Mouse (Mus musculus): ENCODE measurements around the gene Eef2kmt. TPM values are rescaled to one million over a fixed set of nuclear protein-coding genes. Genes with fewer than 3 reads are reported as not detected.
"Not testable (repeated sequence)": the region's sequence is repeated elsewhere in the genome, so short reads cannot be mapped to it uniquely, and the experiment has no call there.

Eef2kmt gene
- 12.4 and 12.8 TPM in 2 replicates for total RNA-seq (2015)
- total RNA-seq (2017): 9.1 and 10.7 TPM in 2 replicates

DNA sequence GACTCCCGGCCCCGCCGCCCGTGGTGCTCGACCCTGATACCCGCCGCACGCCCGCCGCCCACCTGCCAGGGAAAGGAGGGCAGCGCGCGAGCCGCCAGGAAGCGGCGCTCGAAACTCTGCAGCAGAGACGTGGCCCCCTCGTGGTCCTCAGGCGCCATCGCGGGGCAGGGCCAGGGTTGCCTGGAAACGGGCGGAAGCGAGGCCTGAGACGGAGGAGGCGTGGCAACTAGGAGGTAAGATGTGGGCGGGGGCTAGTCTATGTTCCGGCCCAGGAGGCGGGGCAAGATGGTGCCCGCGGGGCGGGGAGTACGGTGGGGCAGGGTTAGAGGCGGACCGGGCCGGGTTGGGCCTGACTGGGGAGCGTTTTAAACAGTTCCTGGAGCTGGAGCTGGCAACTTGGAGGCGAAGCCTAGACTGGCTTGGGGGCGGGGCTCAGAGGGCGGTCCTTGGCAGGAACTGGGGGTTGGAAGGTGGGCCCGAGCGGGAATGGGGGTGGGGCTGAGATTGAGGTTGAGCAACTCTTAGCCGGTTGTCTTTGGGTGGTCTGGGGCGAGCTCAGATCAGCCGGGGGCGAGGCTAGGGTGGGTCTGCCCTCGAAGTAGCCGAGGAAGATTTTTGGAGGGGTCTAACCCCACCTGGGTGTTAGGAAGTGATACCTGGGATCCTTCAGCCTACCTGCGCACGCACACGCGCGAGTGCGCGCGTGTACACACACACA lies at the start of gene Eef2kmt:
Gene Eef2kmt (minus strand): TSS at position 205 of the 718 bp plus-strand sequence.
- peak; percentile 94 for ATAC-seq (ENCODE audit: poor library complexity, severe bottlenecking)

DNA sequence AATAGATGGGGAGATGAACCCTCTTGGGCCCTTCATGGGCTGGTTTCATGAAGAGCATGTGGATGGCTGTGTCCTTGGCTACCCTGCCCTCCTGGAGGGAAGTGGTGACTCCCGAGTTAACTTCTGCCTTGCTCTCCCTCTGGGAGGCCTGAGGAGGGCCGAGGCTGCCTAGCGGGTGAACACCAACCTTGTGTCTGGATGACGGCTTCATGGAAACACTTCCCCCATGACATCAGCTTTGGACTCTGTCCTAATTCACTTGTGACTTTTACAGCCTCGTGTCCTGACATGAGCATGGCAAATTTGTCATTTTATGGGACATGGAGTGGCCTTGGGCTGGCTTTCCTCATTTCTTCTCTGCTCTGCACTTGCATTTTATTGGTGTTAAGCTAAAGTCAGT lies 39.5 kb upstream of the Eef2kmt start:
- no peak for ATAC-seq (ENCODE audit: poor library complexity, severe bottlenecking)

DNA sequence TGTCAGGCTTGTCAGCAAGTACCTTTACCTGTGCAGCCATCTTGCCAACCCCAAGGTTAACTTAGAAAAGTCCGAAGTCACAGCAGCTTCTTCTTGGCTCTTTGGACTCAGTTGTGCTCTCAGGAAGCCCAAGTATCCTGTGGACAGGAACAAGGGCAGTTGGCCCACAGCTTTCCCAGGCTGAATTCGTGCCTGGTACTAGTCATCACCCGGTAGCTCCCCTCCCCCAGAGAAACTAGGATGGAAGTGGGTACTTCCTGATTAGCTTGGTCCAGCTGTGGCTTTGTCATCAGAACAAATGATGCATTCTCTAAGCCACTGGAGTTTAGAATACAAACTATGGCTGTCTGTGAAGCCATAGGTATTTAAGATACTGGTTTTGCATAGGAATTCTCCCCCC lies 29.6 kb upstream of the Eef2kmt start:
- no peak for ATAC-seq (ENCODE audit: poor library complexity, severe bottlenecking)

DNA sequence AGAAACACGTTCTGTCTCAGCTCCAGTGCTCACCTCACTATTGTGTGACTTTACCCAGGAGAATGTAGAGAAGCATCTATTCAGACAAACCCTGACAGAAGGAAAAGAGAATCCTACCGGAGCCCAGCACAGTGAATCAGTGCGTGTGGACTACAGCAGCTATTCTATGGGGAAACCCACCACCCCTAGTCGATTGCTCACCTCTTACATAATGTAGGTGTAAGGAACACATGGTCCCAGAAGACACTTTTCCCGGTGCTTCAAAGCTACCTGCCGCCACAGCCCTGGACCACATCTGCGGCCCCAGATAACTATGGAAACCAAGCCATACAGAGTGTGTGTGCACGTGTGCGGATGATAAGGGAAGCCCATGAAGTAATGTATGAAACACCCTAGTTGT lies 26.9 kb upstream of the Eef2kmt start:
- ATAC-seq (ENCODE audit: poor library complexity, severe bottlenecking): no peak

DNA sequence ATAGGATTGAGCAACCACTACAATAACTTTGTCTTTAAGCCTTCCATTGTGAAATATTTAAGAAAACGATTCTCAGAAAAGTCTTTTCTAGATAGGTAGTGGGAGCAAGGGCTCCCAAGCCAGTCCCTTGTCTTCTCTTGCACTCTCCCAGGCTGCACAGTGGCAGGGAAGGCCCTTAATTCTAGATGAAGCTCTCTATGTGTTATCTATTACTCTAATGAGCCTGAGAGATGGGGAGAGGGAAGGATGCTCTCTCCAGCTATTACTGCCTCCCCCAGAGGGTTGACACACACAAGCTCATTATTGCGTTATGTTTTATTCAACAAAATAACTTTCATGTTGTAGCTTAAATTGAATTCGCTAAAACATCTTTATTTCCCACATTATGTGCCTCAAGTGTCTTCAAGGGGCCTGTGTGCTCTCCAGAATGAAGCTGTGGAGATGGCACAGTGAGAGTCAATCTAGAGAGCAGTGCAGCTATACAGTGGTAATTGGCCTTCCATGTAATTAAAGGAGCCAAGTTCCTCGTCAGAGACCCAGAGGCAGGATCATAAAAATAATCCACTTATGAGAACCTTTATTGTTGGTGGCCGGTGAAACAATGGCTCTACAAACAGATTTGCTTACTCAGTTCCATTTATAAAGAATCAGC lies 23.9 kb upstream of the Eef2kmt start:
- ATAC-seq (ENCODE audit: poor library complexity, severe bottlenecking): no peak

DNA sequence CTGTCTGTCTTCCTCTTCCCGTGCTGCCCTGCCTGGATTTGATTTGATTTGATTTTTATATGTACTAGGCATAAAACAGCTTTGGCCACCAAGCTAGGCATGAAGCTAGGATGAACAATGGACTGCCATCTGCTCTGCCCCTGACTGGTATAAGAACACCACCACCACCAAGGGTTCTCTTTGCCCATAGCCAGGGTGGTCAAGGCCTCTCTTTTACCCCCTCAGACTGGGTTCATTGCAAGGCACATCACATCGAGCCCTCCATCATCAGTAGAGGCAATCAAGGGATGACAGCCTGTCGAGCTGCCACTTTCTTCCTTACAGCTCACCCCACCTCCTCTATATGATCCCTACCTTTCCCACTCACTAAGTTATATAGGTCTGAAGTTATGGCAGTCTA lies 16.6 kb upstream of the Eef2kmt start:
- no peak for ATAC-seq (ENCODE audit: poor library complexity, severe bottlenecking)

GRCm38 (mm10) chr16:5271411-5272035 lies 15.7 kb upstream of the Eef2kmt start:
- no peak for ATAC-seq (ENCODE audit: poor library complexity, severe bottlenecking)

DNA sequence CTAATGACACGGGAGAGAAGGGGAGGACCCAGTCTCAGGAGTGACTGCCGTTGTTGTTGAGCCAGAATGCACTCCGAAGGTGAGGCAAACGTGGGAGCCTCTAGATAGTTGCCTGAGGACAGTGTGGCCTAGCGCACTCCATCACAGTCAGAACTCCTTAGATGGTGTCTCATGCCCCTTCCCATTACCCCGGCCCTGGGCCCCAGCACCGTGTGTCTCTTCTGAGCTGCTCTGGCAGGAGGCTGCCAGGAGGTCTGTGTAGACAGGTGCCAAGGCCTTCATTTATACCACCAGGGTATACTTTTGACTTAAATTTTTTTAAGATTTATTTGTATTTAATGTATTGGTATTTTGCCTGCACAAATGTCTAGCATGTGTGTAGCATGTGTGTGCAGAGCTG lies 8.1 kb upstream of the Eef2kmt start:
- no peak for ATAC-seq (ENCODE audit: poor library complexity, severe bottlenecking)

GRCm38 (mm10) chr16:5263156-5263555 lies 7.4 kb upstream of the Eef2kmt start:
- no peak for ATAC-seq (ENCODE audit: poor library complexity, severe bottlenecking)

DNA sequence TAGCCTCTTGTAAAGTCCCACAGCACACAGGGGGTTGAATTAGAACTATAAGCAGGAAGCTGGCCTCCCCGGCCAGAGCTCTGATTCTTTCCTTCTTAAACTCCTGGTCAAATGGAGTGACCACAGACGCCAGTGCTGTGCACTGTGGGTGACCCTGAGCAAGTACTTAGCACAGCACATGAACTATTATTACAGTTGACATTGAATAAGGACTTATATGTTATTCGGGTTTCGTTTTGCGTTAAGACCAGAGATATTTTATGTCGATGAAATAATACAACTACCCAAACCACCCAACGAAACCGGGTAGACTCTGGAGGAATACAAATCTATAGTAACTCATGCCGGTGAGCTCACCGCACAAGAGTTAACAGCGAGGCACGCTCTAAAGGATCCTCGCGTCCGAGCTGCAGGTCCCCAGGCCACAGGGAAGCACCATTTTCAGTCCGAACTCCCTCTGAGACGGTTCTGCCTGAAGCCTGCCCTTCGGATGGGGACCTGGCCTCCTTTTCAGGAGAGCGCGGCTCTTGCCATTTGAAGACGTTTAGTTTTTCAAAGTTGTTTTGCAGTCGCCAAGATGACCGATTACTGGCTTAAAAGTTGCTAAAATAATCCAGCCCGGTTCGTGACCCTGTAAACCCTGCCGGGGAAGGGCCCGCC lies 572 bp downstream of the Eef2kmt start:
- ATAC-seq (ENCODE audit: poor library complexity, severe bottlenecking): no peak

GRCm38 (mm10) chr16:5254346-5255025 lies 1.3 kb downstream of the Eef2kmt start:
- peak; percentile 76 for ATAC-seq (ENCODE audit: poor library complexity, severe bottlenecking)

DNA sequence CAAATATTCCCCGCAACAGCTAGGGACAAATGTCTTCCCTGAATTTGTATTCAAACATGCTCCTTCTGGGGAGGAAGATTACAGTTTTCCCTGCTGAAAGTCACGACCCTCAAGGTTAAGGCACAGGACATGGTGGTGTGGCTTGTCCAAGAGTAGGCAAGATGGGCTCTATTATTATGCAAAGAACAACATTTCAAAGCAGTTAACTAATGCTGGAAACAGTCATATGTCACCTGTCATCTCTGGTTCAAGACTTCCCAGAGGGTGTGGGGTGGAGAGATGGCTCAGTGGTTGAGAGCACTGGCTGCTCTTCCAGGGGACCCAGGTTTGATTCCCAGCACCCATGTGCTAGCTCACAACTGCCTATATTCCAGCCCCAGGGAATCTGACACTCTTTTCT lies 3.5 kb downstream of the Eef2kmt start:
- ATAC-seq (ENCODE audit: poor library complexity, severe bottlenecking): no peak

GRCm38 (mm10) chr16:5250891-5251290 lies 4.9 kb downstream of the Eef2kmt start:
- ATAC-seq (ENCODE audit: poor library complexity, severe bottlenecking): no peak

GRCm38 (mm10) chr16:5244411-5244810 lies 11.4 kb downstream of the Eef2kmt start:
- peak; percentile 94 for ATAC-seq (ENCODE audit: poor library complexity, severe bottlenecking)

DNA sequence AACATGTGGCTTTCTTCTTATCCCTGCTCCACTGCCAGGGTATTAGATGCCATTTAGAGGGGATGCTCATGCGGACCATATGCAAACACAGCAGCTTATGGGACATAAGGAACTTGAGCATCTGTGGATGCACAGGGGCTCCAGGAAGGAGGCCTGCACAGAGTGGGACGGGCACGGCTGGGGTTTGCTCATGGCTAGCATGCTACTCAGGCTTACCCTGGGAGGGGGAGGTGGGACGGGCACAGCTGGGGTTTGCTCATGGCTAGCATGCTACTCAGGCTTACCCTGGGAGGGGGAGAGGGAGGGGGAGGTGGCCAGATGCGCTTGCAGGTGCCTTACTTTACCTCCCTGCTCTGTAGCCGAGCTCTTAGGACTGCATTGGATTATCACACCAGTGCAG lies 12.9 kb downstream of the Eef2kmt start:
- no peak for ATAC-seq (ENCODE audit: poor library complexity, severe bottlenecking)

DNA sequence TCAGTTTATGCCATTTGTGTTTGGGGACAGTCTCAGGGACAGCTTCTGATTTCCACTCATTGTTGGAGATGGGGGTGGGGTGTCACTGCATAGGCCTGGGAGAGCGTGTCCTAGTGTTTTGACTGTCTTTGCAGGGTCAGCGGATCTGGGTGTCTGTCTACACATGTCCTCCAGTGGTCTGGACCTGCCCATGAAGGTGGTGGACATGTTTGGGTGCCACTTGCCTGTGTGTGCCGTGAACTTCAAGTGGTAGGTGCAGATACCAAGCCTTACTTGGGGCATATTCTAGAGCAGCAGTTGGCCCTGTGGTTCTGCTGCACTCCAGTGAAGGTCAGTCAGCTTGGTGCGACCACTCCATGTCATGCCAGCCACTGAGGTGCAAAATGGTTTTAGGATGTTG lies 13.4 kb downstream of the Eef2kmt start:
- no peak for ATAC-seq (ENCODE audit: poor library complexity, severe bottlenecking)

GRCm38 (mm10) chr16:5233418-5234313 lies 22.1 kb downstream of the Eef2kmt start, which contains the start of gene Alg1:
Alg1 (plus strand) TSS chr16:5233621.
- peak; percentile 95 for ATAC-seq (ENCODE audit: poor library complexity, severe bottlenecking)

DNA sequence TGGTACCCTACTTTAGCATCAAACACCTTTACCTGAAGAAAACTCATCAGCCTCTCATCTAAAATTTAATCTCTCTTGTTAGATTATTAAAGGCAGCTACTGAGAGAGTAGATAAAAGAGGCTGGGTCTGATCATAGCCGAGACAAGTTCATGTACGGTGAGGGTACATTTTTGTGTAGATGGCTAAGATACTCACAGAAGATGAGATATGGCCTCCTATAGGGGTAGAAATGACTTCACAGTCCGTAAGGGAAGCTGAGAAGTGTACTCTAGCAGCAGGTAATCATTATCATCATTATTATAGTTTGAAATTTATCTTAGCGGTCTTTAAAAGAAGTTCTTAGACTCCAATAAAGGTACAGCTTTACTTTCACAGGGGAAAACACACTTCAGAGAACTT lies 22.8 kb downstream of the Eef2kmt start:
- no peak for ATAC-seq (ENCODE audit: poor library complexity, severe bottlenecking)

GRCm38 (mm10) chr16:5228103-5228502 lies 27.7 kb downstream of the Eef2kmt start:
- not testable (repeated sequence) for ATAC-seq (ENCODE audit: poor library complexity, severe bottlenecking)

- ATAC-seq (ENCODE audit: poor library complexity, severe bottlenecking): not testable (repeated sequence)
Measured at GRCm38 (mm10) chr16:5227501-5227900, 28.3 kb downstream of the Eef2kmt start.
